Mouse (Mus musculus): ENCODE results near the gene Sytl2. TPM values are rescaled to one million over a fixed set of nuclear protein-coding genes. Genes with fewer than 3 reads are reported as not detected.

Gene Sytl2
- total RNA-seq, 2 experiments from 2014 or later = 1.2 to 1.5 TPM

GRCm38 (mm10) chr7:90306079-90306478 lies 4.0 kb downstream of the Sytl2 start:
- no peak for ATAC-seq (replicated peaks; ENCODE audit: low FRiP score, low TSS enrichment, poor library complexity, severe bottlenecking)

GRCm38 (mm10) chr7:90306968-90307367 lies 4.9 kb downstream of the Sytl2 start:
- ATAC-seq (replicated peaks; ENCODE audit: low FRiP score, low TSS enrichment, poor library complexity, severe bottlenecking) = no peak

- ATAC-seq (replicated peaks; ENCODE audit: low FRiP score, low TSS enrichment, poor library complexity, severe bottlenecking) = no peak
Observed at GRCm38 (mm10) chr7:90308003-90308402, 6.0 kb downstream of the Sytl2 start.

GRCm38 (mm10) chr7:90312151-90312883 lies 10.3 kb downstream of the Sytl2 start:
- no peak for ATAC-seq (replicated peaks; ENCODE audit: low FRiP score, low TSS enrichment, poor library complexity, severe bottlenecking)

GRCm38 (mm10) chr7:90313421-90313820 lies 11.4 kb downstream of the Sytl2 start:
- no peak for ATAC-seq (replicated peaks; ENCODE audit: low FRiP score, low TSS enrichment, poor library complexity, severe bottlenecking)

GRCm38 (mm10) chr7:90316823-90317222 lies 14.8 kb downstream of the Sytl2 start:
- no peak for ATAC-seq (replicated peaks; ENCODE audit: low FRiP score, low TSS enrichment, poor library complexity, severe bottlenecking)

- no peak for ATAC-seq (replicated peaks; ENCODE audit: low FRiP score, low TSS enrichment, poor library complexity, severe bottlenecking)
Observed at GRCm38 (mm10) chr7:90319446-90319845, 17.4 kb downstream of the Sytl2 start.

GRCm38 (mm10) chr7:90320124-90320523 lies 18.1 kb downstream of the Sytl2 start:
- ATAC-seq (replicated peaks; ENCODE audit: low FRiP score, low TSS enrichment, poor library complexity, severe bottlenecking) = no peak

- no peak for ATAC-seq (replicated peaks; ENCODE audit: low FRiP score, low TSS enrichment, poor library complexity, severe bottlenecking)
Observed at GRCm38 (mm10) chr7:90325166-90325565, 23.1 kb downstream of the Sytl2 start.

- ATAC-seq (replicated peaks; ENCODE audit: low FRiP score, low TSS enrichment, poor library complexity, severe bottlenecking) = no peak
Observed at GRCm38 (mm10) chr7:90330200-90330599, 28.1 kb downstream of the Sytl2 start.

GRCm38 (mm10) chr7:90332483-90333065 lies 30.5 kb downstream of the Sytl2 start:
- ATAC-seq (replicated peaks; ENCODE audit: low FRiP score, low TSS enrichment, poor library complexity, severe bottlenecking) = no peak

GRCm38 (mm10) chr7:90334362-90334761 lies 32.3 kb downstream of the Sytl2 start:
- ATAC-seq (replicated peaks; ENCODE audit: low FRiP score, low TSS enrichment, poor library complexity, severe bottlenecking) = no peak

- no peak for ATAC-seq (replicated peaks; ENCODE audit: low FRiP score, low TSS enrichment, poor library complexity, severe bottlenecking)
Observed at GRCm38 (mm10) chr7:90334831-90335230, 32.8 kb downstream of the Sytl2 start.

- ATAC-seq (replicated peaks; ENCODE audit: low FRiP score, low TSS enrichment, poor library complexity, severe bottlenecking) = no peak
Observed at GRCm38 (mm10) chr7:90335755-90336194, 33.7 kb downstream of the Sytl2 start.

GRCm38 (mm10) chr7:90341212-90341957 lies 39.3 kb downstream of the Sytl2 start:
- no peak for ATAC-seq (replicated peaks; ENCODE audit: low FRiP score, low TSS enrichment, poor library complexity, severe bottlenecking)

GRCm38 (mm10) chr7:90344903-90345302 lies 42.9 kb downstream of the Sytl2 start:
- no peak for ATAC-seq (replicated peaks; ENCODE audit: low FRiP score, low TSS enrichment, poor library complexity, severe bottlenecking)

- no peak for ATAC-seq (replicated peaks; ENCODE audit: low FRiP score, low TSS enrichment, poor library complexity, severe bottlenecking)
Observed at GRCm38 (mm10) chr7:90347779-90348437, 45.9 kb downstream of the Sytl2 start.

- no peak for ATAC-seq (replicated peaks; ENCODE audit: low FRiP score, low TSS enrichment, poor library complexity, severe bottlenecking)
Observed at GRCm38 (mm10) chr7:90349014-90349413, 47.0 kb downstream of the Sytl2 start.

- no peak for ATAC-seq (replicated peaks; ENCODE audit: low FRiP score, low TSS enrichment, poor library complexity, severe bottlenecking)
Observed at GRCm38 (mm10) chr7:90352183-90352582, 50.1 kb downstream of the Sytl2 start.
